Mouse (Mus musculus) midbrain, embryonic 13.5 days (tissue): ENCODE data around the gene Vpreb3. TPM values are rescaled to one million over a fixed set of nuclear protein-coding genes. Genes with fewer than 3 reads are reported as not detected.

Source experiments
- ATAC-seq: fragments of 200-750 bp; cut with Nextera tagmentation; 2 replicates; pipeline ENCODE4 v1.8.0; 2017; ENCODE audit warnings: mild to moderate bottlenecking, moderate TSS enrichment, moderate library complexity
- H3K27ac ChIP-seq: fragments of 300-500 bp; sonication (generic); 2 replicates; pipeline ENCODE4 v1.5.1; 2015; ENCODE audit warnings: inconsistent platforms, mild to moderate bottlenecking, moderate library complexity
- H3K27me3 ChIP-seq: fragments of 300-500 bp; sonication (generic); 2 replicates; pipeline ENCODE4 v1.6.1; 2015; ENCODE audit warnings: mild to moderate bottlenecking, inconsistent platforms
- H3K36me3 ChIP-seq: fragments of 300-500 bp; sonication (generic); 2 replicates; pipeline ENCODE4 v1.6.1; 2015; ENCODE audit warnings: mild to moderate bottlenecking, inconsistent platforms
- H3K4me1 ChIP-seq: fragments of 300-500 bp; sonication (generic); replicated peaks from 2 replicates; pipeline ENCODE4 v1.6.1; 2015; ENCODE audit warnings: inconsistent platforms
- H3K4me2 ChIP-seq: fragments of 300-500 bp; sonication (generic); replicated peaks from 2 replicates; pipeline ENCODE4 v1.6.1; 2015; ENCODE audit warnings: moderate library complexity, mild to moderate bottlenecking, inconsistent platforms
- H3K4me3 ChIP-seq: fragments of 300-500 bp; sonication (generic); replicated peaks from 2 replicates; pipeline ENCODE4 v1.5.1; 2015; ENCODE audit warnings: mild to moderate bottlenecking, inconsistent platforms
- H3K9ac ChIP-seq: fragments of 300-500 bp; sonication (generic); replicated peaks from 2 replicates; pipeline ENCODE4 v1.6.1; 2015; ENCODE audit warnings: mild to moderate bottlenecking, inconsistent platforms
- H3K9me3 ChIP-seq: fragments of 300-500 bp; sonication (generic); 2 replicates; pipeline ENCODE4 v1.6.1; 2016; ENCODE audit warnings: mild to moderate bottlenecking, inconsistent platforms
- WGBS: fragments of 180-500 bp; shearing (Covaris S2); methylation state at CpG from one replicate; pipeline ENCODE4 v1.1.7; 2015; 5-methylcytosine and 5-hydroxymethylcytosine counted together
- polyA plus RNA-seq: library from polyadenylated mRNA; unstranded; fragments of >200 nt; fragmentation: Nextera tagmentation; extraction: Ambion mirVana; gene quantifications from 2 replicates; pipeline ENCODE4 v1.2.1, GENCODE M21; 2015

Gene Vpreb3
- polyA plus RNA-seq, 1 experiment from 2014 or later: 0.73 TPM

- Histone ChIP-seq H3K4me2 (peak overlapping the region; percentile 84), H3K9me3 (no peaks in the 10 kb centered on the region), H3K4me3 (peak overlapping the region; percentile 50), H3K27me3 (peaks cover 58% of the 10 kb centered on the region), H3K36me3 (no peaks in the 10 kb centered on the region), H3K27ac (no peak overlapping the region), H3K9ac (no peak overlapping the region), H3K4me1 (peaks cover 50% of the 10 kb centered on the region)
- WGBS: 78% methylated on average over 1 of the region's 1 CpGs
- no peak for ATAC-seq
These were observed 7.9 kb upstream of the Vpreb3 start for GRCm38 (mm10) chr10:75934991-75935390.

- peak; percentile 64 for ATAC-seq
- H3K36me3 ChIP-seq: no peaks in the 10 kb centered on the region
- peaks cover 52% of the 10 kb centered on the region for H3K27me3 ChIP-seq
- peak within 1 kb of the TSS; percentile 84 for H3K4me2 ChIP-seq
- H3K9me3 ChIP-seq: no peaks in the 10 kb centered on the region
- WGBS: 2% methylated on average over 51 of the region's 51 CpGs
- H3K4me1 ChIP-seq: peaks cover 42% of the 10 kb centered on the region
- H3K4me3 ChIP-seq: peak within 1 kb of the TSS; percentile 50
- peak within 1 kb of the TSS; percentile 57 for H3K9ac ChIP-seq
- H3K27ac ChIP-seq: no peak within 1 kb of the TSS
These were observed 6.9 kb upstream of the Vpreb3 start, which contains the start of gene Mmp11 for GRCm38 (mm10) chr10:75935680-75936541. Mmp11 (minus strand) TSS chr10:75936496.

- 36% methylated on average over 18 of the region's 18 CpGs for WGBS
- H3K4me3 ChIP-seq: no peak overlapping the region
- peaks cover 30% of the 10 kb centered on the region for H3K4me1 ChIP-seq
- no peak overlapping the region for H3K9ac ChIP-seq
- H3K27me3 ChIP-seq: peaks cover 42% of the 10 kb centered on the region
- no peaks in the 10 kb centered on the region for H3K36me3 ChIP-seq
- no peak for ATAC-seq
- H3K4me2 ChIP-seq: no peak overlapping the region; the same call in 1 of the 2 replicates
- no peak overlapping the region for H3K27ac ChIP-seq
- H3K9me3 ChIP-seq: no peaks in the 10 kb centered on the region
These were observed 5.8 kb upstream of the Vpreb3 start for GRCm38 (mm10) chr10:75936909-75937667.

GRCm38 (mm10) chr10:75937851-75938643 lies 4.8 kb upstream of the Vpreb3 start:
- WGBS: 47% methylated on average over 10 of the region's 10 CpGs
- H3K4me2 ChIP-seq: no peak overlapping the region
- ATAC-seq: no peak

GRCm38 (mm10) chr10:75939481-75940234 lies 3.2 kb upstream of the Vpreb3 start:
- Histone ChIP-seq H3K27me3 (peaks cover 30% of the 10 kb centered on the region), H3K4me3 (no peak overlapping the region), H3K27ac (no peak overlapping the region), H3K9ac (no peak overlapping the region), H3K4me1 (peaks cover 29% of the 10 kb centered on the region), H3K9me3 (no peaks in the 10 kb centered on the region), H3K4me2 (no peak overlapping the region), H3K36me3 (no peaks in the 10 kb centered on the region)
- WGBS: 41% methylated on average over 9 of the region's 9 CpGs
- no peak for ATAC-seq

More at GRCm38 (mm10) chr10:75937851-75938643, 4.8 kb upstream of the Vpreb3 start:
- Histone ChIP-seq H3K9ac (no peak overlapping the region), H3K9me3 (no peaks in the 10 kb centered on the region), H3K36me3 (no peaks in the 10 kb centered on the region), H3K4me3 (no peak overlapping the region), H3K27ac (no peak overlapping the region), H3K27me3 (peaks cover 38% of the 10 kb centered on the region), H3K4me1 (peaks cover 21% of the 10 kb centered on the region)

- no peak within 1 kb of the TSS for H3K9ac ChIP-seq
- 80% methylated on average over 5 of the region's 5 CpGs for WGBS
- H3K4me1 ChIP-seq: peaks cover 25% of the 10 kb centered on the region
- no peaks in the 10 kb centered on the region for H3K9me3 ChIP-seq
- no peak within 1 kb of the TSS for H3K4me2 ChIP-seq
- no peak within 1 kb of the TSS for H3K4me3 ChIP-seq
- H3K36me3 ChIP-seq: no peaks in the 10 kb centered on the region
- no peak within 1 kb of the TSS for H3K27ac ChIP-seq
- H3K27me3 ChIP-seq: peaks cover 24% of the 10 kb centered on the region
- ATAC-seq: no peak
These were observed 2.3 kb upstream of the Vpreb3 start, which contains the start of gene Gm867 for GRCm38 (mm10) chr10:75940520-75940919. Gm867 (minus strand) TSS chr10:75940672.

- 63% methylated on average over 9 of the region's 9 CpGs for WGBS
- Histone ChIP-seq H3K4me3 (no peak overlapping the region), H3K9me3 (no peaks in the 10 kb centered on the region), H3K27me3 (peaks cover 19% of the 10 kb centered on the region), H3K9ac (no peak overlapping the region), H3K27ac (no peak overlapping the region), H3K4me2 (no peak overlapping the region), H3K4me1 (peaks cover 18% of the 10 kb centered on the region), H3K36me3 (no peaks in the 10 kb centered on the region)
- no peak for ATAC-seq
These were observed 1.6 kb upstream of the Vpreb3 start for GRCm38 (mm10) chr10:75941042-75941824.

- Histone ChIP-seq H3K4me2 (no peak overlapping the region), H3K4me3 (no peak overlapping the region), H3K9ac (no peak overlapping the region), H3K9me3 (no peaks in the 10 kb centered on the region), H3K36me3 (no peaks in the 10 kb centered on the region), H3K4me1 (peaks cover 9% of the 10 kb centered on the region), H3K27me3 (peaks cover 3% of the 10 kb centered on the region; the same call in 1 of the 2 replicates), H3K27ac (0 out of 2 replicates have a peak overlapping the region, but pooled peaks have one; percentile 14)
- no peak for ATAC-seq
- 25% methylated on average over 11 of the region's 11 CpGs for WGBS
These were observed 1.4 kb downstream of the Vpreb3 start for GRCm38 (mm10) chr10:75944066-75944772.

- 91% methylated on average over 7 of the region's 7 CpGs for WGBS
- Histone ChIP-seq H3K36me3 (no peaks in the 10 kb centered on the region), H3K4me2 (no peak overlapping the region), H3K27ac (no peak overlapping the region), H3K9ac (no peak overlapping the region), H3K27me3 (peaks cover 12% of the 10 kb centered on the region), H3K4me1 (peaks cover 9% of the 10 kb centered on the region), H3K9me3 (no peaks in the 10 kb centered on the region), H3K4me3 (no peak overlapping the region)
- ATAC-seq: no peak
These were observed 2.4 kb downstream of the Vpreb3 start for GRCm38 (mm10) chr10:75945213-75945612.

GRCm38 (mm10) chr10:75945896-75946295 lies 3.0 kb downstream of the Vpreb3 start:
- no peak for ATAC-seq
- H3K27me3 ChIP-seq: peaks cover 12% of the 10 kb centered on the region

More at GRCm38 (mm10) chr10:75945896-75946295, 3.0 kb downstream of the Vpreb3 start:
- H3K9ac ChIP-seq: no peak overlapping the region
- no peak overlapping the region for H3K27ac ChIP-seq
- WGBS: 83% methylated on average over 7 of the region's 7 CpGs
- H3K4me3 ChIP-seq: no peak overlapping the region
- H3K36me3 ChIP-seq: no peaks in the 10 kb centered on the region
- H3K9me3 ChIP-seq: no peaks in the 10 kb centered on the region
- H3K4me1 ChIP-seq: peaks cover 14% of the 10 kb centered on the region
- H3K4me2 ChIP-seq: no peak overlapping the region
